16 mouse cellular contexts compared by ENCODE assay signal in genomic region chr5:134531585-134531984, GRCm38 (mm10). TPM values are rescaled to one million over a fixed set of nuclear protein-coding genes. Genes with fewer than 3 reads are reported as not detected.
DNase-seq lines count a peak whose midpoint lies in the region; TF ChIP-seq lines count a peak whose summit lies in the region.
"Had no signal": no experiment of that assay in that cellular context is flagged by ENCODE, and none has a peak within 500 bp of the region (broad histone marks: within the 10 kb centered on the region; RNA-seq: fewer than 3 reads in every experiment).

No protein-coding gene starts in this region.

- DNase-seq in adrenal gland, postnatal 10 days = peak; percentile 46
- no peak for DNase-seq in adrenal gland, adult 2 months
- DNase-seq in layer of hippocampus, adult 11-12 months (ENCODE audit: low spot score) = peak; percentile 77
- no peak for DNase-seq in layer of hippocampus, adult 9-10 months (ENCODE audit: low spot score)
- DNase-seq in layer of hippocampus, postnatal 10 days (ENCODE audit: low spot score in 2 of 2) = peak; percentile 60 to 75
- DNase-seq in yolk sac, embryonic 10.5 days (ENCODE audit: low spot score) = no peak
- no peak for DNase-seq in kidney, adult 9 months
- DNase-seq: adrenal gland, adult 8-10 months; kidney, adult 18-20 months; spleen, adult 18-20 months; thymus, postnatal 14 days had no signal

- TF ChIP-seq CTCF in bone marrow macrophage, adult 2 months (IDR thresholded peaks at IDR 0.05; ENCODE audit: low read depth, low read length) = no peak

- no peak for TF ChIP-seq POLR2A in bone marrow macrophage, adult 2 months (IDR thresholded peaks at IDR 0.05; ENCODE audit: borderline replicate concordance, low read depth, low read length)

- H3K4me3 ChIP-seq in bone marrow macrophage, adult 2 months (ENCODE audit: insufficient read depth, low read length) = no peak overlapping the region
- H3K4me3 ChIP-seq: lung, embryonic 15.5 days; myocyte had no signal

- peak overlapping the region; percentile 69 for H3K27ac ChIP-seq in bone marrow macrophage, adult 2 months (ENCODE audit: insufficient read depth, low read depth, low read length)
- H3K27ac ChIP-seq: lung, embryonic 15.5 days had no signal

- H3K4me1 ChIP-seq in bone marrow macrophage, adult 2 months (ENCODE audit: control insufficient read depth, insufficient read depth, low read length) = peaks cover 21% of the 10 kb centered on the region
- H3K4me1 ChIP-seq: lung, embryonic 15.5 days had no signal

RNA-seq across cellular contexts. Expression of gene Clip2, which starts 20.6 kb away (rescaled TPM):
- 10 to 100 TPM; 21.8 to 24.1 TPM for total RNA-seq in adrenal gland, postnatal 10 days (2021)
- 10 to 100 TPM; 13.3 to 21.5 TPM for total RNA-seq in adrenal gland, adult 2 months (2021)
- polyA plus RNA-seq in adrenal gland, adult 2 months (2012; rRNA removed) = 15.1 and 16.8 TPM in 2 replicates
- polyA plus RNA-seq in bone marrow macrophage, adult 2 months (2012; ENCODE audit: insufficient read depth, insufficient read length, missing spikeins) = 13.1 and 14.3 TPM in 2 replicates
- 100 to 1,000 TPM; 124 to 133 TPM for total RNA-seq in layer of hippocampus, postnatal 10 days (2021)

RNA-seq across cellular contexts. Expression of gene Syna, which starts 28.4 kb away (rescaled TPM):
- total RNA-seq in adrenal gland, postnatal 10 days (2021) = not detected
- not detected for total RNA-seq in adrenal gland, adult 2 months (2021)
- polyA plus RNA-seq in adrenal gland, adult 2 months (2012; rRNA removed) = 0.04 TPM in 1 of 2 replicates, not detected in the other
- not detected in 2 replicates for polyA plus RNA-seq in bone marrow macrophage, adult 2 months (2012; ENCODE audit: insufficient read depth, insufficient read length, missing spikeins)
- 1 to 10 TPM; 3.1 to 5.1 TPM for total RNA-seq in layer of hippocampus, postnatal 10 days (2021)
- total RNA-seq: adrenal gland, adult 8-10 months had no signal
- polyA plus RNA-seq: G1E; heart, embryonic 14.5 days had no signal

RNA-seq across cellular contexts. Expression of gene Rfc2, which starts 49.6 kb away (rescaled TPM):
- 10 to 100 TPM; 51.1 to 56.7 TPM for total RNA-seq in adrenal gland, postnatal 10 days (2021)
- 10 to 100 TPM; 40.0 to 48.4 TPM for total RNA-seq in adrenal gland, adult 2 months (2021)
- polyA plus RNA-seq in adrenal gland, adult 2 months (2012; rRNA removed) = 25.2 and 29.5 TPM in 2 replicates
- 90.0 and 91.9 TPM in 2 replicates for polyA plus RNA-seq in bone marrow macrophage, adult 2 months (2012; ENCODE audit: insufficient read depth, insufficient read length, missing spikeins)
- 10 to 100 TPM; 63.0 to 65.2 TPM for total RNA-seq in layer of hippocampus, postnatal 10 days (2021)

Comparison
In these comparisons a context has a peak if more than half of its experiments do, and no peak if none do; other contexts are left out.
1. DNase-seq: peak in adrenal gland, postnatal 10 days (single experiment), layer of hippocampus, adult 11-12 months (single experiment) and layer of hippocampus, postnatal 10 days (2 of 2); none in adrenal gland, adult 2 months (single experiment), layer of hippocampus, adult 9-10 months (single experiment), yolk sac, embryonic 10.5 days (single experiment) and kidney, adult 9 months (single experiment).
2. RNA of gene Clip2, which starts 20.6 kb away (total RNA-seq): 124 to 133 TPM in layer of hippocampus, postnatal 10 days; 21.8 to 24.1 TPM in adrenal gland, postnatal 10 days and 13.3 to 21.5 TPM in adrenal gland, adult 2 months; every median in the first group is over 4 times any median in the second.